Mouse (Mus musculus) CH12.LX (cell line): ENCODE results near the gene Rbm33. TPM values are rescaled to one million over a fixed set of nuclear protein-coding genes. Genes with fewer than 3 reads are reported as not detected.

Experiments used
- DNase-seq: peaks from one replicate; pipeline ENCODE4 v3.0.0-alpha.2; 2013; ENCODE audit errors: extremely low read depth
- H3K27ac ChIP-seq: 2 replicates; pipeline ENCODE4 v1.5.1; 2012; ENCODE audit warnings: low read depth, mild to moderate bottlenecking, control low read depth, moderate library complexity; ENCODE audit not compliant: insufficient read depth
- H3K27me3 ChIP-seq: replicated peaks from 2 replicates; pipeline ENCODE3; 2012; ENCODE audit warnings: inconsistent platforms
- H3K36me3 ChIP-seq, 2 experiments: replicated peaks in 1 of 2; 2 replicates each; pipeline versions ENCODE3 to v1.6.1; 2012; ENCODE audit warnings: inconsistent platforms in 1 of 2, low read length in 1 of 2, mild to moderate bottlenecking in 1 of 2, mixed read lengths in 1 of 2, moderate library complexity in 1 of 2; ENCODE audit not compliant: control insufficient read depth in 1 of 2, insufficient read depth in 1 of 2
- H3K4me1 ChIP-seq, 2 experiments: 2 replicates each; pipeline ENCODE4 v1.6.1; 2012; ENCODE audit warnings: inconsistent platforms in 1 of 2, moderate library complexity in 1 of 2; ENCODE audit not compliant: insufficient read depth in 2 of 2, control insufficient read depth in 1 of 2
- H3K4me2 ChIP-seq: 2 replicates; pipeline ENCODE4 v1.6.1; 2012; ENCODE audit warnings: low read depth, mild to moderate bottlenecking, control low read depth; ENCODE audit not compliant: poor library complexity, insufficient read depth, severe bottlenecking
- H3K4me3 ChIP-seq, 3 experiments: fragments of 150-350 bp in 1 of 3; sonication (generic) in 1 of 3; replicated peaks in 1 of 3; 2 replicates each; pipeline versions ENCODE3 to v1.5.1; 2011 to 2012; ENCODE audit warnings: low read depth in 2 of 3, low read length in 2 of 3, mild to moderate bottlenecking in 2 of 3, moderate library complexity in 2 of 3, control low read depth in 1 of 3, improper control_type of control experiment in 1 of 3, inconsistent platforms in 1 of 3, mixed read lengths in 1 of 3; ENCODE audit not compliant: poor library complexity in 1 of 3
- H3K79me2 ChIP-seq: replicated peaks from 2 replicates; pipeline ENCODE4 v1.6.1; 2012; ENCODE audit warnings: mild to moderate bottlenecking, moderate library complexity; ENCODE audit not compliant: control insufficient read depth, poor library complexity, insufficient read depth, severe bottlenecking; ENCODE audit errors: extremely low read depth
- H3K9ac ChIP-seq: 2 replicates; pipeline ENCODE4 v1.6.1; 2012; ENCODE audit warnings: low read depth, mild to moderate bottlenecking, control low read depth, moderate library complexity; ENCODE audit not compliant: insufficient read depth
- H3K9me3 ChIP-seq: replicated peaks from 2 replicates; pipeline ENCODE3; 2012; ENCODE audit warnings: low read length, inconsistent platforms, mixed read lengths
- BHLHE40 ChIP-seq: IDR thresholded peaks from 2 replicates; pipeline ENCODE4 v1.6.1; 2011; ENCODE audit warnings: mild to moderate bottlenecking, low read depth, low read length, improper control_type of control experiment
- CHD1 ChIP-seq: IDR thresholded peaks from 2 replicates; pipeline ENCODE4 v1.6.1; 2012; ENCODE audit warnings: low read depth, low read length, improper control_type of control experiment, inconsistent platforms
- CTCF ChIP-seq, 2 experiments: IDR thresholded peaks in 1 of 2; conservative IDR thresholded peaks in 1 of 2; 2 replicates each; pipeline ENCODE4 v1.5.1; 2011 to 2012; ENCODE audit warnings: low read depth in 2 of 2, low read length in 2 of 2, improper control_type of control experiment in 1 of 2, inconsistent platforms in 1 of 2, mild to moderate bottlenecking in 1 of 2, moderate library complexity in 1 of 2
- E2F4 ChIP-seq: IDR thresholded peaks from 2 replicates; pipeline ENCODE4 v1.6.1; 2011; ENCODE audit warnings: low read depth, low read length, improper control_type of control experiment; ENCODE audit not compliant: insufficient replicate concordance
- ELF1 ChIP-seq: IDR thresholded peaks from 2 replicates; pipeline ENCODE4 v1.6.1; 2014; ENCODE audit warnings: low read depth, mild to moderate bottlenecking, inconsistent platforms, low read length, improper control_type of control experiment
- ETS1 ChIP-seq: conservative IDR thresholded peaks from 2 replicates; pipeline ENCODE4 v1.6.1; 2012; ENCODE audit warnings: low read depth, mild to moderate bottlenecking, inconsistent platforms, low read length, improper control_type of control experiment, moderate library complexity
- JUND ChIP-seq: conservative IDR thresholded peaks from 2 replicates; pipeline ENCODE4 v1.6.1; 2011; ENCODE audit warnings: low read depth, low read length, improper control_type of control experiment
- KAT2A ChIP-seq: IDR thresholded peaks from 2 replicates; pipeline ENCODE4 v1.6.1; 2012; ENCODE audit warnings: low read length, improper control_type of control experiment, inconsistent platforms; ENCODE audit not compliant: insufficient replicate concordance
- MAFK ChIP-seq: IDR thresholded peaks from 2 replicates; pipeline ENCODE4 v1.6.1; 2011; ENCODE audit warnings: low read length, improper control_type of control experiment; ENCODE audit not compliant: insufficient replicate concordance
- MXI1 ChIP-seq: IDR thresholded peaks from 2 replicates; pipeline ENCODE4 v1.6.1; 2011; ENCODE audit warnings: mild to moderate bottlenecking, low read depth, low read length, improper control_type of control experiment
- MYC ChIP-seq: IDR thresholded peaks from 2 replicates; pipeline ENCODE4 v1.6.1; 2011; ENCODE audit warnings: low read depth, mild to moderate bottlenecking, improper control_type of control experiment, low read length
- NELFE ChIP-seq: IDR thresholded peaks from 2 replicates; pipeline ENCODE4 v1.6.1; 2011; ENCODE audit warnings: low read depth, low read length, improper control_type of control experiment
- NRF1 ChIP-seq: IDR thresholded peaks from 2 replicates; pipeline ENCODE4 v1.6.1; 2014; ENCODE audit warnings: low read depth, mild to moderate bottlenecking, inconsistent platforms, low read length, improper control_type of control experiment, moderate library complexity
- POLR2A ChIP-seq: IDR thresholded peaks from 2 replicates; pipeline ENCODE4 v1.6.1; 2011; ENCODE audit warnings: low read depth, mild to moderate bottlenecking, improper control_type of control experiment, low read length
- RCOR1 ChIP-seq: conservative IDR thresholded peaks from 2 replicates; pipeline ENCODE4 v1.6.1; 2012; ENCODE audit warnings: low read depth, mild to moderate bottlenecking, inconsistent platforms, low read length, improper control_type of control experiment
- SIN3A ChIP-seq: IDR thresholded peaks from 2 replicates; pipeline ENCODE4 v1.6.1; 2012; ENCODE audit warnings: low read length, improper control_type of control experiment, inconsistent platforms
- SMC3 ChIP-seq: IDR thresholded peaks from 2 replicates; pipeline ENCODE4 v1.6.1; 2011; ENCODE audit warnings: low read depth, low read length, improper control_type of control experiment
- TBP ChIP-seq: conservative IDR thresholded peaks from 2 replicates; pipeline ENCODE4 v1.6.1; 2011; ENCODE audit warnings: low read depth, low read length, improper control_type of control experiment
- USF1 ChIP-seq: IDR thresholded peaks from 2 replicates; pipeline ENCODE4 v1.6.1; 2014; ENCODE audit warnings: low read depth, mild to moderate bottlenecking, inconsistent platforms, low read length, improper control_type of control experiment
- USF2 ChIP-seq: conservative IDR thresholded peaks from 2 replicates; pipeline ENCODE4 v1.6.1; 2011; ENCODE audit warnings: low read depth, low read length, improper control_type of control experiment
- ZC3H11A ChIP-seq: IDR thresholded peaks from 2 replicates; pipeline ENCODE4 v1.6.1; 2012; ENCODE audit warnings: low read depth, mild to moderate bottlenecking, inconsistent platforms, low read length, improper control_type of control experiment
- dilution Hi-C: fragments of 300-500 bp; cut with MboI; formaldehyde crosslinking; loops from 2 replicates; pipeline ENCODE4 v1.14.3; 2020; ENCODE audit warnings: low sequenced_read_pairs; ENCODE audit not compliant: extremely low pct_unique_long_range_greater_than_20kb, extremely low pct_ligation_motif_present
- in situ Hi-C: fragments of 300-500 bp; cut with MboI; formaldehyde crosslinking; loops from 3 replicates; pipeline ENCODE4 v1.14.3; 2019; ENCODE audit warnings: low sequenced_read_pairs, low pct_ligation_motif_present, low pct_unique_long_range_greater_than_20kb, mixed read lengths
- polyA plus RNA-seq: library from polyadenylated mRNA; unstranded; fragments of >175 nt; gene quantifications from 2 replicates; pipeline ENCODE4 v1.2.1, GENCODE M21; 2012; ENCODE audit warnings: low read depth; ENCODE audit not compliant: insufficient read length
- total RNA-seq, 2 experiments: library from RNA; depleted of rRNA; stranded (reverse); fragments of 300-350 nt in 1 of 2; fragments of >200 nt in 1 of 2; gene quantifications; 2 replicates each; pipeline ENCODE4 v1.2.3; 2012 to 2014

Rbm33 gene
- total and polyA plus RNA-seq, 3 experiments = 7.4 to 50.3 (median 15.1) TPM

- in situ Hi-C loops = no loop called here
- Histone ChIP-seq H3K79me2 (no peaks in the 10 kb centered on the region), H3K4me1 (peaks cover 5 to 8% of the 10 kb centered on the region in 2 experiments; a peak in 3 of 4 replicates), H3K36me3 (no peaks in the 10 kb centered on the region), H3K9me3 (peaks cover 2% of the 10 kb centered on the region), H3K27ac (no peak overlapping the region), H3K4me3 (no peak overlapping the region), H3K9ac (no peak overlapping the region), H3K27me3 (no peaks in the 10 kb centered on the region), H3K4me2 (no peak overlapping the region)
- dilution Hi-C loops = no loop called here
- no peak for TF ChIP-seq SMC3
- no peak for TF ChIP-seq RCOR1
- no peak for TF ChIP-seq POLR2A
- no peak for TF ChIP-seq MXI1
- no peak for TF ChIP-seq ZC3H11A
- TF ChIP-seq ETS1 = no peak
- no peak for TF ChIP-seq TBP
- TF ChIP-seq CTCF (conservative IDR thresholded peaks at IDR 0.05 in 1 of 2, IDR thresholded peaks at IDR 0.05 in 1 of 2; ENCODE audit: low read depth in 2 of 2, low read length in 2 of 2) = no peak
- TF ChIP-seq USF2 = no peak
- no peak for TF ChIP-seq NRF1
- no peak for TF ChIP-seq NELFE
- TF ChIP-seq MAFK = no peak
- TF ChIP-seq ELF1 = no peak
- no peak for TF ChIP-seq MYC
- no peak for TF ChIP-seq E2F4
- TF ChIP-seq SIN3A = no peak
- no peak for TF ChIP-seq USF1
- no peak for TF ChIP-seq JUND
- no peak for DNase-seq
These were observed 49.3 kb upstream of the Rbm33 start for GRCm38 (mm10) chr5:28267576-28267975.

GRCm38 (mm10) chr5:28269469-28269991 lies 47.4 kb upstream of the Rbm33 start:
- Histone ChIP-seq H3K4me3 (no peak overlapping the region), H3K9ac (no peak overlapping the region)

More at GRCm38 (mm10) chr5:28269469-28269991, 47.4 kb upstream of the Rbm33 start:
- Histone ChIP-seq H3K27ac (no peak overlapping the region), H3K9me3 (peaks cover 2% of the 10 kb centered on the region), H3K27me3 (no peaks in the 10 kb centered on the region), H3K36me3 (no peaks in the 10 kb centered on the region), H3K4me1 (peaks cover 5 to 8% of the 10 kb centered on the region in 2 experiments; a peak in 3 of 4 replicates), H3K4me2 (no peak overlapping the region)
- TF ChIP-seq BHLHE40 = no peak
- TF ChIP-seq KAT2A = no peak
- 0 out of 2 replicates have a peak, but pooled peaks have one; percentile 33 for TF ChIP-seq ELF1
- no peak for TF ChIP-seq CHD1
- TF ChIP-seq, all 38 proteins: peak for 1
- in situ Hi-C loops (no loop called here), dilution Hi-C loops (no loop called here)
- no peaks in the 10 kb centered on the region for H3K79me2 ChIP-seq
- DNase-seq = peak; percentile 17
